Mouse (Mus musculus) lung, postnatal 4 days (tissue): Measurements from ENCODE around the gene Mrps16.

Source experiments
- DNase-seq, 2 experiments: peaks; one replicate each; pipeline ENCODE4 v3.0.0; 2021

The Mrps16 gene

DNA sequence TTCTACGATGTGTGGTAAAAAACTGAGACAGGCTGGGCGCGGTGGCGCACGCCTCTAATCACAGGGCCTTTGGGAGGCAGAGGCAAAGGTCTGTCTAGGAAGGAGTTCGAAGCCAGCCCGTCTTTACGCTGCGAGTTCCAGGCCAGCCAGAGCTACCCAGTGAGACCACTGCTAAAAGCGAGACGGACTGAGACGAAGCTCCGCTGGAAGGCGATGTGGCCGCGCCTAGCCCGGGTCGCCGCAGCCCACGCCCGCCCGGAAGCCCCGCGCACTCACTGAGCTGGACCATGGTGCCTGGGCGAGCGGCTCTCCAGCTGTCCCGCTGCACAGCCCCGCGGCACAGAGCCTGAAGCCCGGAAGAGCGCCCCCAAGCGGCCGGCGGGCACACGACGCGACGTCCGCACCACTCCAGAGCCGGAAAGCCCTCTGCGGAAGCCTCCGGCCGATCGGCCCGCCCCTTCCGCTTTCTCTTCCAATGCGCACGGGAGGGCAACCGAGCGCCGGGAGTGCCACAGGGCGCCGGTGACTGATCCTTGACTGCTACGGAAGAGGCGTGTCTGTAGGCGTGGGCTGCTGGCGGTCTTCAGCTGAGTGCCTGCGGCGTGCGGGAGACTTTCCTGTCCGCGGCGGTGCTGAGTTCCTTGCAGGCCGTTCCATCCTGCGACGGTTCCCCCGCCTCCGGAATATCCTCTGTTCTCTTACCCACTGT, at the start of gene Mrps16:
Mrps16 (minus strand) TSS at position 430 of the 709 bp plus-strand sequence.
- peak; percentile 95 to 99 for DNase-seq

DNA sequence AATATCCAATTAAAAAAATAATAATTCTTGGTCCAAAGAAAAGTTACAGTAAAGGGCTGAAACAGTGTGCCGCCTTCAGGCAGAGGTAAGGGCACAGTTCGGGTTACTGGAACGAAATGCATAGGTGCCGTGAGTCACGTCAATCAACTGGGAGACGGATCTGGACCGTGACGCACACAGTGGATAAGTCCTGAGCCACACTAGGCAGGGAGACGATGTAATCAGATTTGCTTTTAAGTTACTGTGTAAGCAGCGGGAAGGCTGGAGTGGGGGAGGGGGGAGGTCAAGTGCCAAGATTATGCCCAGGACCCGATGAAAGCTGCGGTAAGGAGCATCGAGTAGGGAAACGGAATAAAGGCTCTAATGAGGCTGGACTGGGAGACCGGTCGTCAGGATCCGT, 48.8 kb upstream of the Mrps16 start:
- no peak for DNase-seq

DNA sequence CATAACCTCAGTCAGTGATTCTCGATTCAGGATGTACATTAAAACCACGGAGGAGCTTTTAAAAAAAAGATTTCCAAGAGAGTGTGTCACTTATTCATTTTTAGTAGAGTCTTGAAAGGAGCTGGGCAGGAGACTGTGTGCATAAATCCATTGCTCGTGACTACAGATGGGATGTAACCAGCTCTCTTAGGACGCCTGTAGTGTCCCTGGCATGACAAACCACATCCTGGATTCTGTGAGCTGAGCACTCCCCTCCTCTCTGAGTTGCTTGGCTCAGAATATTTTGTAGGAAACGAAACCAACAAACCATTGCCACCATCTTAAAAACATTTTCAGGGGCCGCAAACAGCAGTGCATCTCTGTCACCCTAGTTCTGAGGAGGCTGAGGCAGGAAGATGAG, 43.5 kb upstream of the Mrps16 start:
- no peak for DNase-seq

DNA sequence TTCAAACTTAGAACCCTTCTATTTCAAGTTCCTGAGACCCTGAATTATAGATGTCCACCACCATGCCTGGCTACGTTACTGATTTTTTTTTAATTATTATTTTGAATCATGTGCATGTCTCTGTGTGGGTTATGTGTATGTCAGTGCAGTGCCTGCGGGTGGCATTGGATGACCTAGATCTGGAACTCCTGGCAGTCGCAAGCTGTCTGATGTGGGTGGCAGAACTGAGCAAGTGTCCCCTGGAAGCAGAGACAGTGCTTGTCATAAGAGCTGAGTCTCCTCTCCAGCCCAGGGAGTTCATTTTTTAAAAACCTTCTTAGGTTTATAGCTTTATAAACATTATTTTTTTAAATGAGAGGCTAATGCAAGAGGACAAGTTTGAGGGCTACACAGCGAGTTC, 39.0 kb upstream of the Mrps16 start:
- DNase-seq: no peak

DNA sequence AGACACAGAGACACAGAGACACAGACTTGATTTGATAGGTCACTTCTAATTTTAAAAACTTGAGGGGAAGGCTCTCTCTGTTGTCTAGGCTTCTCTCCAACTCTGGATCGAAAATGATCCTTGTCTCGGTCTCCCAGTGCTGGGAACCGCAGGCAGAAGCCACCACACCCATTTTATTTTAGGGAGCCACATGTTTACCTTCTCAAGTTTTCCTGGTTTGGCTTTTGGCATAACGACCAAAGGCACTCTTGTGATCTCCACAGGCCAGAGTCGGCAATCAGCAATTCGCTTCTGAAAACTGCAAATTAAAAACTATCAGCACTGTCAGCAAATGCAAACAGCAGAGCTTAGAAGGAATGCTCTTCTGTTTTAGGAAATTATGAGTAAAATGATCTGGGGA, 38.3 kb upstream of the Mrps16 start:
- no peak for DNase-seq

DNA sequence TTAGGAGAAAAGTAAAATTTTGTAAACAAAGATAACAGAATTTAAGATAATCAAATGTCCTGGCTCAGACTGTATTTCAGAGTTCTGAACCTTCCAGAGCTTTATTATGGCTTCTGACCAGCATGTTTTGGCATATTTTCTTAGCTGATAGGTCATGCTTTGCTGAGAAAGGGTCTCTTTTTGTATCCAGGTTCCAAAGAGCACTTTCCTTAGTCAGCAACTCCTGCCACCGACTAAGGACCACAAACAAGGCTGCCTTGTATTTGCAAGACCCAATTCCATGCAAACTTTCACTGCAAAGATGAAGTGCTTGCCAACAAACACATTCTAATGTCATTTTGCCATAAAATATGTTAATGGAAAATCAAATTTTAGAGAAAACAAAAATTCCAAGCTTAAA, 36.4 kb upstream of the Mrps16 start:
- DNase-seq: no peak

DNA sequence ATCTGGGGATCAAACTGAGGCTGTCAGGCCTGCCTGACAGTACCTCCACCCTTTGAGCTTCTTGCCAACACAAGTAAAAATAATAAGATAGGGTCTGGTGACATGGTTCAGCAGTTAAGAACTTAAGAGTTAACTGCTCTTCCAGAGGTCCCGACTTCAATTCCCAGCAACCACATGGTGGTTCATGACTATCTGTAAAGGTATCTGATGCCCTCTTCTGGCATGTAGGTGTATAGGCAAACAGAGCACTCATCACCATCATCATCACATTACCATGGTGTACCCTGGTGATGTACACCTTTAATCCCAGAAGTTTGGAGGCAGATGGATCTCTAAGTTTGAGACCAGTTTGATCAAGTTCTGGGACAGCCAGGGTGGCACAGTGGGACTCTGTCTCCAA, 35.2 kb upstream of the Mrps16 start:
- no peak for DNase-seq

DNA sequence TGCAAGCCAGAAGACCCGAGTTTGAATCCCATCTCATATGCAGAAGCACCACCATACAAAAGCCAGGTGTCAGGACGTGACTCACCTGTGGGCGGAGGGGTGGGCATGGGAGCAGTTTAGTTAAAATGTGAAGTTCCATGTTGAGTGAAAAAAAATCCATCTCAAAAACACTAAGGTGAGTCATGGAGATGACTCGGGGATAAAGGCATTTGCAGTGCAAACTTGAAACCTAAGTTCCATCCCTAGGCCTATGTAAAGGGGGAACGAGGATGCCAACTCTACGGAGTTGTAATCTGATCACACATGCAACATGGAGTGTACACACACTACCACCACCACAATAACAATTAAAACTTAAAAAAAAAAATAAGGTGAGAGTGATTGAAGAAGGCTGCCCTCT, 29.6 kb upstream of the Mrps16 start:
- no peak for DNase-seq

DNA sequence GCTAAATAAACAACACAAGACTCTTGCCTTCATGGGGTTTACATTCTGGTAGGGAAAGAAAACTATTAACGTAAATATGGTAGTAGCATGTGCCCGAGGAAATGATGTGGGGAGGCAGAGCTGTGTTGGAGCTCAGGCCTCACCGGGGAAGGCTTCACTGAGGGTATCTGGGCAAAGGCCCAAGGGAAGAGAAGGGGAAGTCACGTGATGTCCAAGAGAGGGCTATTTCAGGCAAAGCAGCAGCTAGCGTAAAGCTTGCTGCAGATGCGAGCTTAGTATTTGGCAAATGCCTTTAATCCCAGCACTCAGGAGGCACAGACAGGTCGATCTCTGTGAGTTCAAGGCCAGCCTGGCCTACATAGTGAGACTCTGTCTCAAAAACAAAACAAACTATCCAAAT, 28.8 kb upstream of the Mrps16 start:
- DNase-seq: no peak

DNA sequence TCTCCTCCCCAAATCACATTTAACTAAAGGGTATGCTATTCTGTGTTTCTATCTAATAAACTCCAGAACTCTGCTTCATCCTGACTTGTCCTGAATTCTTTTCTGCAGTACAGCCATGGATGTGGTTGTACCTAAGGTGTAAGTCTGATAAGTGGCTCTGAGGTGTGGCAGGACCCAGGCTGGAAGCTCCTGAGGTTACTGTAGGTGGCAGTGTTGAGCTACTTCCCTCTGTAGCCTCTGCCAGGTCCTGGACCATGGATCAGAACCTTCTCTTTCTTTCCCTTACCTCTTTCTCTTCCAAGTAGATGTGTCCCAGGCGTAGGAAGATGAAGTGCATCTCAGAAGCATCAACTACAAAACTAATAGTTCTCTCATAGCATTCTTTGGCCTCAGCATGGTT, 6.6 kb upstream of the Mrps16 start:
- peak in 1 of 2 experiments; percentile 53 for DNase-seq

DNA sequence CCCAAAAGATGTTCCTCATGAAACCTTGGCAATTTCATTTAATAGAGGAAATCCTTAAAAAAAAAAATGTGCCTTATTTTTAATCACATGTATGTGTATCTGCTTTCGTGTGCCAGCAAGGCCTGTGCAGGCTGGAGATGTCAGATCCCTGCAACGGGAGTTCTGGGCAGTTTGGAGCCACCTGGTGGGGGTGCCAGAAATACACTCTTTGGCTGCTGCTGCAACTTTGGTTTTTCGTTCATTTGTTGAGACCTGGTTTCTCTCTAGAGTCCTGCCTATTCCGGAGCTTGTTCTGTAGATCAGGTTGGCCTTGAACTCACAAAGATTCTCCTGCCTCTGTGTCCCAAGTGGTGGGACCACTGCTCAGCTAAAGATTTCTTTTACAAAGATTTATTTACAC, 5.4 kb upstream of the Mrps16 start:
- peak; percentile 40 to 52 for DNase-seq

DNA sequence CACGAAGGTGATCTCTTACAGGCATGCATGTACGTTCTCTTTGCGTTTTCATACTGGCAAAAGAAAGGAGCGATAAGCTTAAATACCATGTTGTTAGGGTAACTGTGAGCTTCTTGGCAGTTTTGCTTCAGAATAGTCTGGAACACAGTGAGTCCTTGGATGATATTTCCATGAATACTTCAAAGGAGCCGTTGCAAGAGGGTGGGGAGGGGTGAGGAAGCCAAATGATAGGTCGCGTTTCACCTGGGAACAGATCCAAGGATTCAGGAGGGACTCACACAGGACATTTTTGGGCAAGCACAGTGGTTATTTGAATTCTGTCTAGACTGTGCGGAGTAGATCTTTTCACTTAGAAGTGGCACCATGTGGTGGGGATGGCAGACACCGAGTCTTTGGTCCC, 3.8 kb upstream of the Mrps16 start:
- DNase-seq: no peak

DNA sequence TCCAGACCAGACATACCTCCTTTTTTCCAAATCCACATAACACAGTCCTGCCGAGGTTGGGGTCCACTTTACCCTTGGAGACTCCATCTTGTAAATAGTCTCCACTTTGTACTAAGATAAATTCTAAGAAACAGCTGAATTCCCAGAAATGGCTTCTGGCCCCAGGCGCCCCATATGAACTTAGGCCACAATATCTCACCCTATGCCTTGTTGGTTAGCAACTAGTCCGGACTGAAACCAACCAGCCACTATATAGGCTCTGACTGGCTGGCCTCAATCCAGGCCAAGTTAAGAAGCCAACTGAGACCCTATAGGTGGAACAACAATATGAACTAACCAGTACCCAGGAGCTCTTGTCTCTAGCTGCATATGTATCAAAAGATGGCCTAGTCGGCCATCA, 1.1 kb downstream of the Mrps16 start:
- no peak for DNase-seq

DNA sequence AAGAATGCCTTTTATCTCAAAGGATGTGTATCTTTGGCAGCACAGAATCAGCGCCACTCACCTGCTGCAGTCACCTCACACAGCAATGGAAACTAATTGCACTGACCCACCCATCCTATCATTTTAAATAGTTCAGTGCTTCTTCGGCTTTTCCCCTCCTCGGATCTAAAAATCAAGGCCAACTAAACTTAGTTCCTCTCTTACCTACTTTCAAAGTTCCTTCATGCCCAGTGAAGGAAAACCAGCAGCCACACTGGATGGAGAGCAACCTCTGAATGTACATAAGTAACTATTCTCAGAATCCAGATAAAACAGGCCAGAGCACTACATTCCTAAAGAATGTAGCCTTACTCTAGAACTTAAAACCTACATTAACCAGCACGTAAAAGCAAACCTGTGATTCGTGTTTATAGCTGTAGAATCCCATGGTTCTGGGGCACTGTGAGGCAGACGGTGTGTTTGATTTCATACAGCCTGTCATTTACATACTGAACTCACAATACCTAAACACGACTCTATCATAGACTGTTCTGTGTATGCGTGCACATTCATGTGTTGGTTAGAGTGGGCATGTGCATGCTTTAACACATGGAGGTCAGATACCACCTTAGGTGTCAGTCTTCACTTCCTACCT, 3.9 kb downstream of the Mrps16 start:
- DNase-seq: no peak

DNA sequence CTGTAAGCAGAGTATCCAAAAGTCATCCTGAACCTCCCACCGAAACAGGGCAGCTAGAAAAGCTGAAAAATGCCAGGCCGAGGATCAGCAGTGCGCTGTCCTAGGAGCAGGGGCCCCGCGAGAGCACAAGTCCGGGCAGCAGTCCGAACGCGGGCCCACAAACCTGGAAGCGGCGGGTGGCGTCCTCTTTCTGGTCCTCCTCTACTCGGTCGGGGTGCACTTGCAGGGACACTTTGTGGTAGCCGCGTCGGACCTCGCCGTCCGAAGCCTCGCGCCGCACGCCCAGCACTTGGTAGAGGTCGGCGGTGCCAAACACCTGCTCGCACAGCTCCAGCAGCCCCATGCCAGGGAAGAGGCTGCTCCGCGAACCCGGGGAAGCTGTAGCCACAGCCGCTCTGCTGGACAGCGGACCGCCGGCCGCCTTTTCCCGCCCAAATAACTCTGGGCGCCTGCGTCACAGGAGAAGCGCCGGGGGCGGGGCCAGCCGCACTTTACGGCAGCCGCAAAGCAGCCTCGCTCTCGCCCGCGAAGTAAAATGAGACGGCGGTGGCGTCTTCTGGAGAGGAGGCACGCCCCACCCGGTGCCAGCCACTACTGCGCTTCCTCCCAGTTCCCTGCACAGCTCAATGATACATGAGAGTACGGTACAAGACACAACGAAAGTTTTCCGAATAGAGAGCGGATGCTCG, 4.8 kb downstream of the Mrps16 start, which contains the start of gene Dnajc9:
Dnajc9 (minus strand) TSS at position 470 of the 689 bp plus-strand sequence.
- peak; percentile 96 to 97 for DNase-seq

DNA sequence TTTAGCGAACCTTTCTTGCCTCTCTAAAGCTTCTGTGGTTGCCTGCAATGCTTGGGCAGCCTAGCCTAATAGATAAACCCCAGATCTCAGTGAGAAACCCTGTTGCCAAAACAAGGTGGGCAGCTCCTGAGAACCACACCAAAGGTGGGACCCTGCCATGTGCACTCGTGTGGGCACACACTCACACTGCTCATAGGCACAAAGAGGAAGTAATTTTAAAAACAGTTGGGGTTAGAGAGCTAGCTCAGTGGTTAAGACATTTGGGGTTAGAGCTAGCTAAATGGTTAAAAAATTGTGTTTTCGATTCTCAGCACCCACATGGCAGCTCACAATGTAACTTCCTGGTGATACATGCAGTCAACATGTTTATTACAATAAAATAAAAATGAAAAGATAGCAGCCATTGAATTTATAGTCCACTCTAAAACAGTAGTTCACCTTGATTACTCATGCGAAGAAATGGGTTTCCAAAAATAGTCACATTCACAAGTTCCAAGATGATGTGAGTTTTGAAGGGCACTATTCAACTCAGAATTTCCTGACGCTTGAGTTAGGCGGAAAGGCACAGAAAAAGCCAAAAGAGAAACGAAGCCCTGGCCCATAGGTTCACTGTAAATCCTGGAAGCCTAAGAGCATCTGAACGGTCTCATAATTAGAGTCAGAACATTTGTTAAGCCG, 13.5 kb downstream of the Mrps16 start:
- no peak for DNase-seq

DNA sequence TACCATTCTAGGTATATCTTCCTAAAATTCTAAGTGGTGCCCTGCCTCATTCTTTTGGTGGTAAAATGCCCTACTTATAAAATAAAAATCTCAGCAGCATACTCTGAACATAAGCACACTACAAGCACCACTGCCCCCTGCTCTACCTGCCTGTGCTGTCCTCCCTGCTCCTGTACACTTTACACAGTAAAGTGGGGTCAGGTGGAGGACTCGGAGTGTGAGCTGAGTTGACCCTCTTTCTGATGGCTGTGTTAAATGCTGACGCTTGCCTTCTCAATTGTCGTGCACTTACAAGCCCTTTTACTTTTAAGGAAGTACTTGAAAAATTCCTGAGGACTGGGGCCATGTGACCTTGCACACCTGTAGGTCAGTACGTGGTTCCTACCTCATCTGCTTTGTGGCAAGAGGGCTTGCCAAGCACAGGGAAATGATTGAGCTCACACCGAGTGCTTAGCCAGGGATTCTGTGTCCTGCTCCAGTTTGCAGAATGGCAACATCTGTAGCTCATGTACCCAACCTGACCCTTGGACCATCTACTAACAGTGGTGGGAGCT, 14.3 kb downstream of the Mrps16 start:
- peak; percentile 12 to 38 for DNase-seq

DNA sequence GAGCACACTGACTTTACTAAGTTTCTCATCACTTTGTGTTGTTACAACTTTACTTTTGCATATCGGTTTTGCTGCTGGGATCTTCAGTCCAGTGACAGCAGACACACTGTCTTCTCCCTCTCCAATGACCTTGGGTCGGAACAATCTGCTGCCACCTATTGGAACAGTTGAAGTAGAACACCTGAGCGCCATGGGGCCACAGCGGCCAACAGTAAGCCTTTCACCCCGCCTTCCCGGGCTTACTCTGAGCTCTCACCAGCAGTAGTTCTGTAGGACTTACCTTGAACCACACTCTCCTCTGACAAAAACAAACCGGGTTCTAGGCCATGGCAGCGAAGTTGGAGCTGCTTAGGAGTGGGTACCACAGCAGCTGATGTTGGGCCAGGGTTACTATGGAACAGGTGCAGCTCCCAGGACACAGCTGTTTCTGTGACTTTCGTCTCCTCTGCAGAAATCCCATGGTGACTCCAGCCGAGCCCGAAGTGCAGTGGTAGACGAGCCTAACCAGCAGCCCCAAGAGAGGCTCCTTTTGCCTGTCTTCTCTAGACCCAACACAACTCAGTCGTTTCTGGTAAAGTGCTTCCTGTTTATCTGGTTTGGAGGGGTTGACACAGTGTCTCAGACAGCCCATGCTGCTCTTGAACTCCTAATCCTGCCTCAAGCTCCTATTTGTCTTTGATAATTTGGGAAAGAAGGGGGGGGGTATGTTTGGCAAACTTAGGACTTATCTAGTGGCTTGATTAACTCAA, 14.9 kb downstream of the Mrps16 start:
- DNase-seq: peak; percentile 50 to 65

DNA sequence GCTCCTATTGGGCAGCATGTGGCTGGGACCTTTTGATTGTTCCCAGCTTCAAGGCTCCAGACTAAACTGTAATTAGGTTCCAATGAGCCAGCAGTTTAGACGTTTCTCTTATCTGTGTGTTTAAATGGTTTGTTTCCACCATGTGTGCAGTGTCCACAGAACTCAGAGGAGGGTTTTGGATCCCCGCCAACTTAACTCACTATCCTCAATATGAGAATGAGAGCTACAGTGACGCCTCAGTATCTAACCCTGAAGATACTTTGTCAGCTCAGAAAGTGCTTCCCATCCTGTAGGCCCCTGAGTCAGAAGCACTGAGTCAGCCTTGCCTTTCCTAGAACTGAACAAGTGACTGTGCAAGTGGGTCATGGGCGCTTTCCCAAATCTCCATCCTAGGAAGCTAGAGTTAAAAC, 16.3 kb downstream of the Mrps16 start:
- DNase-seq: no peak

DNA sequence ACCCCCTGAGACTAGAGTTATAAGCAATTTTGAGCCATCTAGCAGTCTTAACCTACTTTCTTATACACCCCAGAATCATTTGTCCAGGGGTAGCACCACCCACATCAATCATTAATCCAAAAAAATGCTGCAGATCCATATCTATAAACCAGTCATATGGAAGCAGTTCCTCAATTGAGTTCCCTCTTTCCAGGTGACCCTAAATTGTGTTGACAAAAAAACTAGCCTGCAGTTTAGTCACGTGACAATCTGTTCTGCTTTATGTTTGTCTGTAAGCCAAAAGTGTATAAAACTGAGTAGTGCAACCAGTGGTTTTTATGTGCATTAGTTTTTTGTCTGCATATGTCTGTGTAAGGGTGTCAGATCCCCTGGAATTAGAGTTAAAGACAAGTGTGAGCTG, 21.6 kb downstream of the Mrps16 start:
- no peak for DNase-seq

DNA sequence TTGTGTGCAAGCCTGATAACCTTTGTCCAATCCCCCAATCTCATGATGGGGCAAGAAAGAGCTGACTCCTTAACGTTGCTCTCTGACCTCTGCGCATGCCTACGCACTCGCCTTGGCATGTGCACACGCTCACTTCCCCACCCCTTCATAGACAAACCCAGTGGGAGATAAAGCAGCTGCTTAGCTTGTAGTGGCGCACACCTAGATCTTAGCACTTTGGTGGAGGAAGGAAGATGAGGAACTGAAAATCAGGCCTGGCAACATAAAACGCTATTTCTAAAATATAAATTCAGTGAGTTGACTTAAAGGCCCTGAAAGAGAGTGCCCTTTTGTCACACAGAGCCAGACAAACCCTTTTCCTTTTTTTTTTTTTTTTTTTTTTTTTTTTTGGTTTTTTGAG, 22.6 kb downstream of the Mrps16 start:
- DNase-seq: no peak

DNA sequence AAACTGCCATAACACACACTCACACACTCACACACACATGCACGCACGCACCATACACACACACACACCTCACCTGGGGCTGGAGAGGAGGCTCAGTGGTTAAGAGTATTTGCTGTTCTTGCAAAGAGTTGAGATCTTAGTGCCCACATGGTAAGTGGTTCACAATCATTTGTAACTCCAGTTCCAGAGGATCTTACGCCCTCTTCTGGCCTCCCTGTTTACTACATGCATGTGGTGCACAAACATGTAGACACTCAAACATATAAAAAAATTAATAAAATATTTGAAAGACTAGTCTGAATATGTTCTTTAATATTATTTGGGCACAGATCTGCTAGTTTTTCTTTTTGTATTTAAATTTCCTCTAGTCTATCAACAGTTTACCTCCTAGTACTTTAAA, 25.2 kb downstream of the Mrps16 start:
- no peak for DNase-seq

DNA sequence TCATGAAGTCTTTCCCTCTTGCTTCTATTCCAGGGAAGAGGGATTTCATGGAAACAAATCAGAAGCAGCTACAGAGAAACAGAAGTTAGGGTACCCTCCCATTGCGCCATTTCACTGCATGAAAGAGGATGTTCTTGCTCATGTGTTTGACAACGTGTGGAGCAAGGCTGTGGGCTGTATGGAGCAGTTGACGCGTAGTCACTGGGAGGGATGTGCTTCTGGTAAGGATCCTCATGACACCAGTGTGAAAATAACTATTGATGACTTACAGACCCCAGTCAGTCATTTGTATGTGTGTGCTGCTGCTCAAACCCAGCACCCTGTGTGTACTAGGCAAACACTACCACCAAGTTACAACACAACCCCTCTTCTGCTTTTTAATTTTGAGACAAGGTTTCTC, 30.2 kb downstream of the Mrps16 start:
- no peak for DNase-seq
